Mouse (Mus musculus): ENCODE data around the gene AL732309.1. TPM values are rescaled to one million over a fixed set of nuclear protein-coding genes. Genes with fewer than 3 reads are reported as not detected.

The AL732309.1 gene
- polyA plus RNA-seq, 1 experiment from 2014 or later, result 3.8 TPM

DNA sequence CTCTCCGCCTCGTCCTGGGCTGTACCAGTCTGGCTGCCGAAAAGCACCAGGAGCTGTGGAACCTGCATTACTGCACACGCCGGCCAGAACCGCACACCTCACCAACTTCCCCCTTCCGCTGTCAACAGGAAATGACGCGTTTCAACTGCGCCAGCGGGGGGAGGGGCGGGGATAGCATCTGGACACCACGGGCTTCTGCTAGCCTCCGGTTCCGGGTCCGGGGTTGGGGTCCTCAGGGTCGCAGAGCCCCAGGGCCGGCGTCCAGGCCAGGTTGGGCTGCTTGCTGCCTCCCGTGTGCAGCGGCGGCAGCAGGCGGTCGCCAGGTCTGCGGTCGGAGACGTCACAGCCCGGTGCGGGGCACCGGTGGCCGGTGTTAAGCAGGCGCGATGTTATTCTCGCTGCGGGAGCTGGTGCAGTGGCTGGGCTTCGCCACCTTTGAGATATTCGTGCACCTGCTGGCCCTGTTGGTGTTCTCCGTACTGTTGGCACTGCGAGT is 8.7 kb upstream of the AL732309.1 start, which contains the start of gene Tmem203:
Tmem203 (plus strand) TSS at position 156 of the 496 bp plus-strand sequence.
- under 1% methylated on average over 39 of the region's 39 CpGs for WGBS

DNA sequence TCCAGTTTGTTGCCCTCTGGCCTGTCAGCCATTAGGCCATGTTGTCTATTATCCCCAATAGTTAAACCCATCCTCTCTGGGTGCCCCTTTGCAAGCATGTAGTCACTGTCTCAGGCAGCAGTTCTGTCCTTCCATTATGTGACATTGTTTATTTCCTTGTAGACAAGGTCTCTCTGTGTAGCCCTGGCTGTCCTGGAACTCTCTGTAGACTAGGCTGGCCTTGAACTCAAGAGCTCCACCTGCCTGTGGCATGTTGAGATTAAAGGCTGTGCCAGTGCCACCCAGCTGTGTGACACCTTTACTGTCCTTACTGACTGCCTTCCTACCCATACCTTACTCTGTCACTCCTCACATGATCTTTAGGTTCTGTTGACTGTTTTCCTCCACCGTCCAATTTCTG is 5.7 kb upstream of the AL732309.1 start:
- no peak for ATAC-seq (ENCODE audit: insufficient number of reproducible peaks, insufficient read depth, low FRiP score, low TSS enrichment)
- Histone ChIP-seq H3K9ac (no peak overlapping the region), H3K36me3 (peaks cover 34% of the 10 kb centered on the region), H3K4me1 (peaks cover 14% of the 10 kb centered on the region), H3K4me2 (replicated peaks) (no peak overlapping the region), H3K27me3 (no peaks in the 10 kb centered on the region), H3K9me3 (no peaks in the 10 kb centered on the region), H3K4me3 (no peak overlapping the region), H3K27ac (no peak overlapping the region)
- 83% methylated on average over 1 of the region's 1 CpGs for WGBS

More for the DNA sequence above, 8.7 kb upstream of the AL732309.1 start, which contains the start of gene Tmem203:
- peaks cover 14% of the 10 kb centered on the region for H3K4me1 ChIP-seq
- peak within 1 kb of the TSS; percentile 97 for H3K4me2 ChIP-seq (replicated peaks)
- H3K27me3 ChIP-seq, result no peaks in the 10 kb centered on the region
- peak within 1 kb of the TSS; percentile 87 for H3K9ac ChIP-seq
- peaks cover 5% of the 10 kb centered on the region for H3K36me3 ChIP-seq
- peak within 1 kb of the TSS; percentile 98 for H3K4me3 ChIP-seq
- peak; percentile 58 for ATAC-seq (ENCODE audit: insufficient number of reproducible peaks, insufficient read depth, low FRiP score, low TSS enrichment)
- H3K9me3 ChIP-seq, result no peaks in the 10 kb centered on the region
- H3K27ac ChIP-seq, result peak within 1 kb of the TSS; percentile 74

DNA sequence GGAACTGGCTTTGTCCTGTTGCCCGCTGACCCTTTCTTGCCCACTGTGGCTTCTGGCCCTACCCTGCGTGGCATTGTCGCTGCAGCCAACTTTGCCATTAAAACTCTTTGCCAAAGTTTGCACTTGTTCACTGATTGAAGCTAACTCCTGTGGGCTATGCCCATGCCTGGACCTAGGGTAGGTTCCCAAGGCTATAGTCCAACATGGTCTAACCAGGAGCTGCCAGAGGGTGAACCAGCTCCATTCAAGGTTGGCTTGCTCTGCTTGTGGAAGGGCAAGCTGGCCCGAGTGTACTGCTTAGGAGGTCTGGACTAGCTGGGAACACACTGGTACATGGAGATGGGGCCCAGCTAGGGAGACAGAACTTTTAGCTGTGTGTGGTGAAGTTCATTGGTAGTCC is 2.5 kb downstream of the AL732309.1 start:
- Histone ChIP-seq H3K4me3 (no peak overlapping the region), H3K9me3 (no peaks in the 10 kb centered on the region), H3K27ac (no peak overlapping the region), H3K4me1 (peaks cover 22% of the 10 kb centered on the region), H3K36me3 (peaks cover 33% of the 10 kb centered on the region), H3K27me3 (peaks cover 34% of the 10 kb centered on the region), H3K4me2 (replicated peaks) (no peak overlapping the region), H3K9ac (no peak overlapping the region)
- ATAC-seq (ENCODE audit: insufficient number of reproducible peaks, insufficient read depth, low FRiP score, low TSS enrichment), result no peak
- WGBS, result 89% methylated on average over 4 of the region's 4 CpGs

DNA sequence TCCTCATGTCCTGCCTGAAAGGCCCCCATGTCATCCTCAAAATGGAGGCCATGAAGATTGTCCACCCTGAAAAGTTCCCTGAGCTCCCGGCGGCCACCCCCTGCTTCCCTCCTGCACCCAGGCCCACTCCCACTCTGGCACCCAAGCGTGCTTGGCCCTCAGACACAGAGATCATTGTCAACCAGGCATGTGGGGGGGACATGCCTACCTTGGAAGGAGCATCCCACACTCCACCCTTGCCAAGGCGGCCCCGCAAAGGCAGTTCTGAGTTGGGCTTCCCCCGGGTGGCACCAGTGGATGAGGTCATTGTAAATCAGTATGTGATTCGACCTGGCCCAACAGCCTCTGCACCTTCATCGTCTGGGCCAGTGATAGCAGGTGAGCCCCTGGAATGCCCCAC is 3.3 kb downstream of the AL732309.1 start:
- Histone ChIP-seq H3K36me3 (peaks cover 25% of the 10 kb centered on the region), H3K4me2 (replicated peaks) (peak overlapping the region; percentile 98; the same call in 1 of the 2 replicates), H3K9me3 (no peaks in the 10 kb centered on the region), H3K27me3 (peaks cover 34% of the 10 kb centered on the region), H3K4me3 (no peak overlapping the region), H3K4me1 (peaks cover 22% of the 10 kb centered on the region), H3K9ac (0 out of 2 replicates have a peak overlapping the region, but pooled peaks have one; percentile 52), H3K27ac (no peak overlapping the region)
- 77% methylated on average over 8 of the region's 8 CpGs for WGBS
- no peak for ATAC-seq (ENCODE audit: insufficient number of reproducible peaks, insufficient read depth, low FRiP score, low TSS enrichment)

DNA sequence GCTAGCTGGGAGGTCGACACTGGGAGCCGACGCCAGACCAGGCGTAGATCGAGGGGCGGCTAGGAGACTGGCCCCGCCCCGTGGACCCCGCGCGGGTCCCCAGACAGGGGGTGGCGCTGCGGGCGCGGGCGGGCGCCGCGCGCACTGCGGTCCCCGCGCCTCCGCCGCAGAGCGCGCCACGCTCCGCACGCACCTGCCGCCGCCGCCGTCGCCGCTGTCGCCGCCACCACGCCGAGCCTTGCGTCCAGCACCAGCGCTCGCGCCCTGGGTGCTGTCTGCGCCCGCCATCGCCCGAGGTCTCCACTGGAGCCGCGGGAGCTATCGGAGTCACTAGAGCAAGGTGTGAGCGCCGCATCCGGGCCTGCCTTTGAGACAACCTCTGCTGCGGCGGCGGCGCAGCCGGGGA is 4.6 kb downstream of the AL732309.1 start, which contains the start of the genes Rnf208 and Cysrt1:
Rnf208 (plus strand) TSS at position 155 of the 406 bp plus-strand sequence.
Cysrt1 (minus strand) TSS at position 352 of the 406 bp plus-strand sequence.
- Histone ChIP-seq H3K4me2 (replicated peaks) (peak within 1 kb of the TSS; percentile 98), H3K27ac (0 out of 2 replicates have a peak within 1 kb of the TSS, but pooled peaks have one; percentile 8), H3K9me3 (no peaks in the 10 kb centered on the region), H3K27me3 (peaks cover 39% of the 10 kb centered on the region), H3K9ac (peak within 1 kb of the TSS; percentile 52), H3K4me3 (peak within 1 kb of the TSS; percentile 52), H3K4me1 (peaks cover 22% of the 10 kb centered on the region), H3K36me3 (peaks cover 12% of the 10 kb centered on the region)
- WGBS, result under 1% methylated on average over 59 of the region's 59 CpGs
- ATAC-seq (ENCODE audit: insufficient number of reproducible peaks, insufficient read depth, low FRiP score, low TSS enrichment), result no peak

DNA sequence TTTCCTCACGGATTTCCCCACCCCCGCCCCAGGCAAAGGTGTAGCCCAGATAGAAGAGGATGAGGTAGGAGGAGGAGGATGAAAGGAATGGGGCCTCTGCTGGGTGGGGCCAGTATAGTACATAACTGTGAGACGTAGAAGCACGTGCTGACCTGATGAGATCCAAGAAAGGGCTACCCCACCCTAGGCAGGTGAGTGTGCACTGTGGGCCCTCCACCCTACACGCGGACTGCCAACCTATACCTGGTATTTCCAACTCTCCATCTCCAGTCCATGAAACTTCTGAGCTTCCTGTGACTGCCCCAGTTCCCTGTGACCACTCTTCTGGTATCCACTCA is 5.3 kb downstream of the AL732309.1 start:
- peaks cover 39% of the 10 kb centered on the region for H3K27me3 ChIP-seq
- 21% methylated on average over 6 of the region's 6 CpGs for WGBS
- ATAC-seq (ENCODE audit: insufficient number of reproducible peaks, insufficient read depth, low FRiP score, low TSS enrichment), result 0 out of 2 replicates have a peak, but pooled peaks have one; percentile 19
- peak overlapping the region; percentile 52 for H3K4me3 ChIP-seq
- H3K36me3 ChIP-seq, result peaks cover 11% of the 10 kb centered on the region
- peaks cover 22% of the 10 kb centered on the region for H3K4me1 ChIP-seq
- H3K9ac ChIP-seq, result no peak overlapping the region
- no peak overlapping the region for H3K27ac ChIP-seq
- no peaks in the 10 kb centered on the region for H3K9me3 ChIP-seq
- H3K4me2 ChIP-seq (replicated peaks), result peak overlapping the region; percentile 98

DNA sequence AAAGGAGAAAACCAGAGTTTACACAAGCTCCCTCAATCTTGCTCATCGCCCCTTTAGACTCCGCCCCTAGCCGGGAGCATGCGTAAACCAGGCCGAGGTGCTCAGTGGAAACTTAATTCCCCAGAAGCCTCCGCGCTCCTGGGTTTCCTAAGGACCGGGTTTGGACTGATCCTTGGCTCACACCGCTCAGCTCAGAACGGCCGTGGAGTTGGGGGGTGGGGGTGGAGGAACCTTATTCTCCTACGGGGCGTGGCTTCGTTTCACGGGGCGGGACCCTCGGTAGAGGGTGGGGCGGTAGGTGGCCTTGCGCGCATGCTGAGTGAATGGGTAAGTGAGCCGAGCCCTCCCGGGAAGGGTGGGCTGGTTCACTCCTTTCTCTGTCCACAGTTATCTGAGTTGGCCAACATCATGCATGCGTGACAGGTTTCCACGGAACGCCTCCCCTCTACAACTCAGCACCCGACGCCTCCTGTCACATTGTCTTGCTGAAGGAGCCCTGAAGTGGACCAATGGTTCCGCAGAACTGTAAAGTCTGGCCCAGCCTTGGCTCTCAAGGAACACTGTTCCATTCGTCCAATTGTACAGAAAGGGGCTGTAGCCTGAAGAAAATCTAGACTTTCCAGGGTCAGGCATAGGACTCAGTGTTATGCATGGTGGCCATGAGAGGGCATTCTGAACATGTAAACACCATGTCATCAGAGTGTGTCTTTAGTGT is 5.8 kb downstream of the AL732309.1 start:
- H3K27ac ChIP-seq, result peak overlapping the region; percentile 8; the same call in 1 of the 2 replicates
- H3K27me3 ChIP-seq, result peaks cover 43% of the 10 kb centered on the region

DNA sequence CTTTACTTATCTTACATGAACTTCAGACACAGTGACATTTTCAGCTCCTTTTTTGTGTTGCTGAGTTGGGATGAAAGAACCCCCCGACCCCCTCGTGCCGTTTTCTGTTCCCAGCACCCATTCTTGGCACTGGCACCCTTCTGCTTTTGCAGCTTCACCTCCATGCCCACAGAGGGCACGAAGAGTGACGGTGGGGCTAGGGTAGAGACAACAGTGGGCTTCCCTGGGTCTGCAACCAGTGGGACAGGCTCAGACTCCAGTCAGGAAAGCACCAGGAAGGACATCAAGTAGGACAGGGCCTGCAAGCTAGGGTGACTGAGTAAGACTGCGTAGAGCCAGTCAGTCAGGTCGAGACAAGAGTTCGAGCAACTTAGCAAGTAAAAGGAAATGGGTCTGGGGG is 6.4 kb downstream of the AL732309.1 start:
- Histone ChIP-seq H3K4me1 (peaks cover 22% of the 10 kb centered on the region), H3K27ac (peak overlapping the region; percentile 8; the same call in 1 of the 2 replicates), H3K9ac (0 out of 2 replicates have a peak overlapping the region, but pooled peaks have one; percentile 6), H3K9me3 (no peaks in the 10 kb centered on the region), H3K27me3 (peaks cover 46% of the 10 kb centered on the region), H3K4me2 (replicated peaks) (peak overlapping the region; percentile 98), H3K4me3 (peak overlapping the region; percentile 34), H3K36me3 (peaks cover 2% of the 10 kb centered on the region; the same call in 1 of the 2 replicates)
- WGBS, result 48% methylated on average over 8 of the region's 8 CpGs
- no peak for ATAC-seq (ENCODE audit: insufficient number of reproducible peaks, insufficient read depth, low FRiP score, low TSS enrichment)

More for the DNA sequence above, 5.8 kb downstream of the AL732309.1 start:
- WGBS, result 1% methylated on average over 29 of the region's 29 CpGs
- Histone ChIP-seq H3K9me3 (no peaks in the 10 kb centered on the region), H3K4me2 (replicated peaks) (peak overlapping the region; percentile 98), H3K9ac (peak overlapping the region; percentile 24; the same call in 1 of the 2 replicates), H3K4me1 (peaks cover 22% of the 10 kb centered on the region), H3K36me3 (peaks cover 6% of the 10 kb centered on the region; the same call in 1 of the 2 replicates), H3K4me3 (peak overlapping the region; percentile 34)
- ATAC-seq (ENCODE audit: insufficient number of reproducible peaks, insufficient read depth, low FRiP score, low TSS enrichment), result peak; percentile 81

DNA sequence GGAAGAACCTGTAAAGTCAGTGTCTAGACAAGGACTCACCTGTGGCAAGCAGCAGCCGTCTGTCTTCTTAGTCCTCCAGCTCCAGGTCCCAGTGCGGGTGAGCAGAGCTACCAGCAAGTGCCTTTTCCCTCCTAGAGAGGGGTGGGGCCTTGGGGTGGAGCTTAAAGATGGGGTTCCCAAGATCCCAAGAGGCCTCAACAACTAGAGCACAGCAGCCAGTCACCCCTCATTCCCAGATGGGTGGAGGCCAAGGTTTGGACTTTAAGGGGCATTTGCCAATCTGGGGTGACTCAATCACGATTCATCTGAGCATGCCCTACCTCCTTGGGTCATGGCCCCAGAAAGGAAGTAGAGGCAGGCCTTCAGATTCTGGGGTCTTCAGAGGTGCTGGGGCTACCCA is 6.9 kb downstream of the AL732309.1 start:
- Histone ChIP-seq H3K4me3 (no peak overlapping the region), H3K27me3 (peaks cover 49% of the 10 kb centered on the region), H3K9ac (no peak overlapping the region), H3K4me1 (peaks cover 22% of the 10 kb centered on the region), H3K4me2 (replicated peaks) (no peak overlapping the region), H3K36me3 (no peaks in the 10 kb centered on the region), H3K27ac (no peak overlapping the region), H3K9me3 (no peaks in the 10 kb centered on the region)
- 86% methylated on average over 3 of the region's 3 CpGs for WGBS
- ATAC-seq (ENCODE audit: insufficient number of reproducible peaks, insufficient read depth, low FRiP score, low TSS enrichment), result no peak

DNA sequence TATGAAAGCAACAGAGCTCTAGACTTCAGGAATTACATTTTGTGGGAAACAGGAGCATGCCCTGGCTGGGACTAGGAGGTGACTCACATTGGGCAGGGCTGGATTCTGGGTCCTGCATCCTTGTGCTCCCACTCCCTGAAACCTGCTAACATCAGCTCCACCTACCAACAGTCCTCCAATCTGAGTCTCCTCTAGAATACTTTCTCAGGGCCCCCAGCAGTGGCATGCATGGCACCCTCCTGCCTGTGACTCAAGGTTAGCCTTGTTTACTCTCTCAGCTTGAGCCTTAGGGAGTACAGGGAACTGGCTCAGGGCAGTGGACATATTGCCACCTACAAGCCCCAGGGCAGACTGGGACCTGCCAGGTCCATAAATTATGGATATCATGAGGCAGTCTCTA is 8.6 kb downstream of the AL732309.1 start:
- no peak overlapping the region for H3K4me2 ChIP-seq (replicated peaks)
- H3K9ac ChIP-seq, result no peak overlapping the region
- no peak overlapping the region for H3K27ac ChIP-seq
- H3K9me3 ChIP-seq, result no peaks in the 10 kb centered on the region
- no peaks in the 10 kb centered on the region for H3K36me3 ChIP-seq
- ATAC-seq (ENCODE audit: insufficient number of reproducible peaks, insufficient read depth, low FRiP score, low TSS enrichment), result no peak
- H3K27me3 ChIP-seq, result peaks cover 38% of the 10 kb centered on the region
- H3K4me1 ChIP-seq, result peaks cover 22% of the 10 kb centered on the region
- no peak overlapping the region for H3K4me3 ChIP-seq

DNA sequence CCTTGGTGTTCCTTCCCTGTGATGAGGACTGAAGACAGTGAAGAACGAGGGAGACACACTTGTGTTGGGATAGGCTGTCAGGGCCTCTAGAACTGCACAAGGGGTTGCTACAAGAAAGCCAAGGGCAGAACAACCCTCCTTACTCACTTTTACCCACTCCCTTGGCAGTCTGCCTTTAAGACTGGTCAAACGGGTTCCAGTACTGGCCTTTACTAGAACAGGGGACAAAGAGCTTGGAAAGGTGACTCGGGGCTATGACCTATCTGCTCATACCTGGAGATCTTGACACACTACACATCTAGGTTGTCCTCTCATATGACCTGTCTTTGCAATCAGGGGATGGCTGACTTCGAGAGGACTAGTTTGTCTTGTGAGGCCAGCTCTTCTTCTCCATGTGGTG is 9.1 kb downstream of the AL732309.1 start:
- no peak for ATAC-seq (ENCODE audit: insufficient number of reproducible peaks, insufficient read depth, low FRiP score, low TSS enrichment)
- WGBS, result 68% methylated on average over 4 of the region's 4 CpGs
- H3K27ac ChIP-seq, result no peak overlapping the region
- H3K4me3 ChIP-seq, result no peak overlapping the region
- H3K9ac ChIP-seq, result no peak overlapping the region
- peaks cover 33% of the 10 kb centered on the region for H3K27me3 ChIP-seq
- no peaks in the 10 kb centered on the region for H3K36me3 ChIP-seq
- H3K9me3 ChIP-seq, result no peaks in the 10 kb centered on the region
- H3K4me2 ChIP-seq (replicated peaks), result no peak overlapping the region
- H3K4me1 ChIP-seq, result peaks cover 18% of the 10 kb centered on the region

DNA sequence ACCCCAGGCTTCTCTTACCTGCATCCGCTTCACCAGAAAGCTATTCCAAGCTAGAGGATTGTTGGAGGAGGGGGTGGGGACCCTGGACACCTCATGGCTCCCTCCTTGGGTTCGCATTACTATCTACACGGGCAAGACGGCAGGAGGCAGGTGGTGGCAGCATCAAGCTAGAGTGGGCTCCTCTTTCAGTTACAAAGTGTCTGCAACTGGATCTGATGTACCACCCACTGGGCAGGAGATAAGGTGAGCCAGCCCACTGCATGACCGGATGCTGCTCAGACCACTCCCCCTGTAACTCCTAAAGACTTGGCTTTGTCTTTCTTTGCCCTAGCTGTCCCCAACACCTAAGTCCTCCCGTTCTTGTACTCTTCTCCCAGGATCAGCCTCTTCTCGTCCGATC is 10.0 kb downstream of the AL732309.1 start, which contains the start of gene Rnf224:
Rnf224 (minus strand) TSS at position 174 of the 400 bp plus-strand sequence.
- Histone ChIP-seq H3K36me3 (no peaks in the 10 kb centered on the region), H3K4me3 (no peak within 1 kb of the TSS), H3K9me3 (no peaks in the 10 kb centered on the region), H3K27me3 (peaks cover 31% of the 10 kb centered on the region), H3K4me2 (replicated peaks) (no peak within 1 kb of the TSS), H3K9ac (no peak within 1 kb of the TSS), H3K4me1 (peaks cover 11% of the 10 kb centered on the region), H3K27ac (no peak within 1 kb of the TSS)
- no peak for ATAC-seq (ENCODE audit: insufficient number of reproducible peaks, insufficient read depth, low FRiP score, low TSS enrichment)
- 32% methylated on average over 8 of the region's 8 CpGs for WGBS

Measured in embryonic facial prominence, embryonic 12.5 days (tissue).